Mouse (Mus musculus) heart, embryonic 16.5 days (tissue): ENCODE results near the gene Glt8d2. TPM values are rescaled to one million over a fixed set of nuclear protein-coding genes. Genes with fewer than 3 reads are reported as not detected.
A peak's percentile ranks its signal among the peaks of the same experiment; 100 is the strongest.
"Not testable (repeated sequence)": the region's sequence is repeated elsewhere in the genome, so short reads cannot be mapped to it uniquely, and the experiment has no call there.

Experiments used
- ATAC-seq: fragments of 200-750 bp; cut with Nextera tagmentation; replicated peaks from 2 replicates; pipeline ENCODE4 v1.8.0; 2017; ENCODE audit warnings: moderate number of reproducible peaks; ENCODE audit not compliant: insufficient read depth, low FRiP score; ENCODE audit errors: extremely low read depth
- H3K27ac ChIP-seq: fragments of 300-500 bp; sonication (generic); 2 replicates; pipeline ENCODE4 v1.5.1; 2014; ENCODE audit warnings: mild to moderate bottlenecking, low read length, control low read depth, moderate library complexity
- H3K27me3 ChIP-seq: fragments of 300-500 bp; sonication (generic); 2 replicates; pipeline ENCODE4 v1.6.1; 2014; ENCODE audit warnings: low read length, mixed read lengths; ENCODE audit not compliant: control insufficient read depth, insufficient read depth
- H3K36me3 ChIP-seq: fragments of 300-500 bp; sonication (generic); 2 replicates; pipeline ENCODE4 v1.6.1; 2014; ENCODE audit not compliant: control insufficient read depth, insufficient read depth
- H3K4me1 ChIP-seq: fragments of 300-500 bp; sonication (generic); 2 replicates; pipeline ENCODE4 v1.6.1; 2014; ENCODE audit warnings: low read length, mixed read lengths; ENCODE audit not compliant: control insufficient read depth, insufficient read depth
- H3K4me2 ChIP-seq: fragments of 300-500 bp; sonication (generic); 2 replicates; pipeline ENCODE4 v1.6.1; 2014; ENCODE audit warnings: low read depth, mild to moderate bottlenecking, control low read depth, low read length
- H3K4me3 ChIP-seq: fragments of 300-500 bp; sonication (generic); 2 replicates; pipeline ENCODE4 v1.5.1; 2014; ENCODE audit warnings: mild to moderate bottlenecking, control low read depth, low read length
- H3K9ac ChIP-seq: fragments of 300-500 bp; sonication (generic); 2 replicates; pipeline ENCODE4 v1.6.1; 2014; ENCODE audit warnings: low read length, control low read depth
- H3K9me3 ChIP-seq: fragments of 300-500 bp; sonication (generic); replicated peaks from 2 replicates; pipeline ENCODE4 v1.6.1; 2016; ENCODE audit warnings: low read length; ENCODE audit not compliant: control insufficient read depth
- WGBS: fragments of 180-500 bp; shearing (Covaris S2); extraction: QIAGEN DNeasy Blood & Tissue Kit; methylation state at CpG from one replicate; pipeline ENCODE4 v1.1.7; 2014; 5-methylcytosine and 5-hydroxymethylcytosine counted together
- polyA plus RNA-seq: library from polyadenylated mRNA; unstranded; fragments of >200 nt; fragmentation: Nextera tagmentation; extraction: Ambion mirVana; gene quantifications from 2 replicates; pipeline ENCODE4 v1.2.1, GENCODE M21; 2015

Glt8d2 gene
- polyA plus RNA-seq, 1 experiment from 2014 or later, result 5.0 TPM

GRCm38 (mm10) chr10:82632496-82633280 lies 57.8 kb downstream of the Glt8d2 start:
- no peaks in the 10 kb centered on the region for H3K27me3 ChIP-seq
- WGBS, result 97% methylated on average over 12 of the region's 12 CpGs
- H3K4me2 ChIP-seq, result no peak overlapping the region
- H3K9me3 ChIP-seq, result no peaks in the 10 kb centered on the region
- H3K9ac ChIP-seq, result no peak overlapping the region
- no peak for ATAC-seq
- H3K36me3 ChIP-seq, result peaks cover 12% of the 10 kb centered on the region
- no peak overlapping the region for H3K27ac ChIP-seq
- H3K4me1 ChIP-seq, result peaks cover 18% of the 10 kb centered on the region
- H3K4me3 ChIP-seq, result no peak overlapping the region

DNA sequence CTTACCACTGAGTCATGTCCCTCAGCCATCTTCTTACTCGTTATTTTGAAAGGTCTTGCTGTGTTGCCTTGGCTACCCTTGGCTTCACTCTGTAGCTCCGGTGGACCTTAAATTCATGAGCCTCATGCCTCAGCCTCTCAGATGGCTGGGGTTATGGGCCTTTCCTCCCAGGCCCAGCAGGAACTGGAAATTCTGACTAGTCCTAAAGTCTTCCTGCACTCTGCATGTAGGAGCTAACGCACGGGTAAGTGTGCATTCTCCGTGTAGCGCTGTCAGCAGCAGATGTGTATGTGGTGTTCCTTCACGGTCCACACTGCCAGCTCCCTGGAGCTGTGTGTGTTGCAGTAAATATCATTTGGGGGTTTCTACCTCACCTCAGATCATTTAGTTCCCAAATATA lies 59.3 kb downstream of the Glt8d2 start:
- ATAC-seq, result no peak
- no peak overlapping the region for H3K9ac ChIP-seq
- no peak overlapping the region for H3K4me3 ChIP-seq

GRCm38 (mm10) chr10:82630497-82630896 lies 60.0 kb downstream of the Glt8d2 start:
- no peak for ATAC-seq
- no peaks in the 10 kb centered on the region for H3K9me3 ChIP-seq
- H3K4me1 ChIP-seq, result peaks cover 18% of the 10 kb centered on the region
- peak overlapping the region; percentile 85 for H3K9ac ChIP-seq
- peak overlapping the region; percentile 77 for H3K4me2 ChIP-seq
- 19% methylated on average over 7 of the region's 7 CpGs for WGBS
- peak overlapping the region; percentile 72 for H3K27ac ChIP-seq
- H3K4me3 ChIP-seq, result peak overlapping the region; percentile 75
- H3K27me3 ChIP-seq, result no peaks in the 10 kb centered on the region
- peaks cover 7% of the 10 kb centered on the region; the same call in 1 of the 2 replicates for H3K36me3 ChIP-seq

More for the DNA sequence above, 59.3 kb downstream of the Glt8d2 start:
- Histone ChIP-seq H3K27ac (no peak overlapping the region), H3K4me1 (peaks cover 18% of the 10 kb centered on the region), H3K27me3 (no peaks in the 10 kb centered on the region), H3K36me3 (peaks cover 7% of the 10 kb centered on the region; the same call in 1 of the 2 replicates), H3K9me3 (no peaks in the 10 kb centered on the region), H3K4me2 (peak overlapping the region; percentile 77)
- 73% methylated on average over 7 of the region's 7 CpGs for WGBS

- Histone ChIP-seq H3K9ac (peak within 1 kb of the TSS; percentile 85), H3K4me1 (peaks cover 18% of the 10 kb centered on the region), H3K27ac (peak within 1 kb of the TSS; percentile 93), H3K4me2 (peak within 1 kb of the TSS; percentile 85), H3K4me3 (peak within 1 kb of the TSS; percentile 75)
- WGBS, result under 1% methylated on average over 71 of the region's 78 CpGs
- not testable (repeated sequence) for H3K36me3 ChIP-seq, H3K27me3 ChIP-seq, H3K9me3 ChIP-seq
- ATAC-seq, result peak; percentile 98
These were observed 60.7 kb downstream of the Glt8d2 start, which contains the start of gene Tdg for GRCm38 (mm10) chr10:82629586-82630255. Tdg (plus strand) TSS chr10:82629828.

GRCm38 (mm10) chr10:82629111-82629585 lies 61.3 kb downstream of the Glt8d2 start:
- peaks cover 5% of the 10 kb centered on the region; the same call in 1 of the 2 replicates for H3K36me3 ChIP-seq
- peak; percentile 37 for ATAC-seq
- peak overlapping the region; percentile 85 for H3K9ac ChIP-seq
- H3K4me3 ChIP-seq, result peak overlapping the region; percentile 75
- H3K27ac ChIP-seq, result peak overlapping the region; percentile 93
- H3K4me1 ChIP-seq, result peaks cover 18% of the 10 kb centered on the region
- H3K4me2 ChIP-seq, result peak overlapping the region; percentile 85
- WGBS, result 3% methylated on average over 11 of the region's 11 CpGs
- no peaks in the 10 kb centered on the region for H3K9me3 ChIP-seq
- no peaks in the 10 kb centered on the region for H3K27me3 ChIP-seq

DNA sequence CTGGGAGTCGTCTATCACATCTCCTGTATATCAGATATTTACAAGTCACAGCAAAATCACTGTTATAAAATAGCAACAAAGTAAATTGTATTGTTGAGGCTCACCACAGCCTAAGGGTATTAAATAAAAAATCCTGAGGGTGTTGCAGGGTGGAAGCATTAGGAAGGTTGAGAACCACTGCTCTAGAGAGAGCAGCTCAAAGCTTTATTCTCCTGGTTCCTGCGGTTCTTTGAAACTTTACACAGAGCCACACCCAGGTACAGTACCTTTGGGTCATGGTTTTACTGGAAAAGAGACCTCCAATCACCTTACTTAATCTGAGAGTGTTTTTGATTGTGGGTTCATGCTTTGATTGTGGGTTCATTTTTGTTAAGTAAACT lies 66.9 kb downstream of the Glt8d2 start:
- H3K4me1 ChIP-seq, ATAC-seq, H3K36me3 ChIP-seq, H3K9me3 ChIP-seq, H3K27me3 ChIP-seq: not testable (repeated sequence)
- Histone ChIP-seq H3K27ac (peak overlapping the region; percentile 82), H3K9ac (peak overlapping the region; percentile 93), H3K4me2 (peak overlapping the region; percentile 76), H3K4me3 (peak overlapping the region; percentile 85)
- 2% methylated on average over 2 of the region's 2 CpGs for WGBS

DNA sequence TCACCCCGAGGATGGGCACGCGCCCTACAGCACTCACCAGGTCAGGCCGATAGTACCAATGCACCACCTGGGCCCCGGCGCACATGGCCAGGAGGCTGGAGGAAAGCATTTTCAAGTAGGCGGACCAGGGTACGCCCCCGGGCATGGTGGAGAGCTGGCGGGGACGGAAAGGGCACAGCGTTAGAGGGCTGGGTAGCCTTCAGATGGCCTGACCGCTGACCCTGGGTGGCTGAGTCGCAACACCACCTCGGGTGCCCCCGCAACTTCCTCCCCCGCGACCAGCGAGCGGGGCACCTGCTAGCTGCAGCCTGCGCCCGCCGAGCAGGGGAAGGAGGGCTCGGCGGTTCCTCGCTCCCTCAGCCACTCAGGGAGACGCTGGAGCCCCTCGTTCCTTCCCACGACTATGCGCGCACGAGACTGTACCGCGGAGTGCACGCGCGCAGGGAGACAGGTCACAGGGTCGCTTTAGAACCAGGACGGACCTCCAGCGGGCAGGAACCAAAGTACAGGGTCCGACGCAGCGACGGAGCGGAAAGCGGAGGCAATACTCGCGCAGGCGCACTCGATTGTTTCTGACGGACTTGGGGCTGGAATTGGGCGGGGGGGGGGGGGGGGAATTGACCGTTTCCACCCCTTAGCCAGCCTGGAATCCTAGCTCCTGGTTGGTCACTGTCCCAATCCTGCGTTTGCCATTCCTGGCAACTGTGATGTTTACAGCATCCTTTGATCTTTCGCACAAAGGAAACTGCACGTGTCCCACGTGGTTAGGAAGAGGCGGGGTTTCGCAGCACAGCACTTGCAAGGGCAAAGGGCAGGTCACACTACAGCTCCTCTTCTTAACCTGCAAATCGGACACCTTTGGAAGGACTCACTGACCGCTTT lies 67.5 kb downstream of the Glt8d2 start, which contains the start of gene 1190007I07Rik:
TSS of gene 1190007I07Rik (minus strand) at position 558 of the 882 bp plus-strand sequence.
- peak within 1 kb of the TSS; percentile 76 for H3K4me2 ChIP-seq
- ATAC-seq, result peak; percentile 88
- H3K4me1 ChIP-seq, result peaks cover 5% of the 10 kb centered on the region; the same call in 1 of the 2 replicates
- H3K36me3 ChIP-seq, result no peaks in the 10 kb centered on the region
- peak within 1 kb of the TSS; percentile 82 for H3K27ac ChIP-seq
- WGBS, result under 1% methylated on average over 60 of the region's 61 CpGs
- peak within 1 kb of the TSS; percentile 85 for H3K4me3 ChIP-seq
- H3K9me3 ChIP-seq, result no peaks in the 10 kb centered on the region
- no peaks in the 10 kb centered on the region for H3K27me3 ChIP-seq
- H3K9ac ChIP-seq, result peak within 1 kb of the TSS; percentile 93

DNA sequence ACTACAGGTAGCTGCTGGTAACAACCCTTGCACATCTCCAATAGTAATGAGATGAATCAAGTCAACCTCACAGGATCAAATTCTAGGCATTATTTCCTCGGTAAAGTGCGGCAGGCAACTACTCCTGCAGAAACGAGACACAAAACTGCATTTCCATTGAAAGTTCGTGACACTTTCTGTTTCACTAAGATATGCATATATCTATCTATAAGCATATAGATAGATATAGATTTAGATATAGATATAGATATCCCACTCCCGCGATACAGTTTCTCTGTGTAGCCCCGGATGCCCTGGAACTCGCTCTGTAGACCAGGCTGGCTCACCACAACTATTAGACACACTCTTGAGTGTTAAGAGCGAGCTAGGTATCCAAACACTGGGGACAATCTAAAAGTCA lies 68.2 kb downstream of the Glt8d2 start:
- Histone ChIP-seq H3K27ac (no peak overlapping the region; the same call in 1 of the 2 replicates), H3K4me1 (peaks cover 5% of the 10 kb centered on the region; the same call in 1 of the 2 replicates), H3K9me3 (no peaks in the 10 kb centered on the region), H3K4me3 (peak overlapping the region; percentile 85), H3K9ac (peak overlapping the region; percentile 93), H3K36me3 (no peaks in the 10 kb centered on the region), H3K27me3 (no peaks in the 10 kb centered on the region), H3K4me2 (peak overlapping the region; percentile 76)
- WGBS, result 19% methylated on average over 9 of the region's 9 CpGs
- no peak for ATAC-seq
